Mouse (Mus musculus): ENCODE measurements around the gene Bud23. TPM values are rescaled to one million over a fixed set of nuclear protein-coding genes. Genes with fewer than 3 reads are reported as not detected.
"Not testable (repeated sequence)": the region's sequence is repeated elsewhere in the genome, so short reads cannot be mapped to it uniquely, and the experiment has no call there.

The Bud23 gene
- polyA plus RNA-seq (2012; rRNA removed) = 116 and 125 TPM in 2 replicates

DNA sequence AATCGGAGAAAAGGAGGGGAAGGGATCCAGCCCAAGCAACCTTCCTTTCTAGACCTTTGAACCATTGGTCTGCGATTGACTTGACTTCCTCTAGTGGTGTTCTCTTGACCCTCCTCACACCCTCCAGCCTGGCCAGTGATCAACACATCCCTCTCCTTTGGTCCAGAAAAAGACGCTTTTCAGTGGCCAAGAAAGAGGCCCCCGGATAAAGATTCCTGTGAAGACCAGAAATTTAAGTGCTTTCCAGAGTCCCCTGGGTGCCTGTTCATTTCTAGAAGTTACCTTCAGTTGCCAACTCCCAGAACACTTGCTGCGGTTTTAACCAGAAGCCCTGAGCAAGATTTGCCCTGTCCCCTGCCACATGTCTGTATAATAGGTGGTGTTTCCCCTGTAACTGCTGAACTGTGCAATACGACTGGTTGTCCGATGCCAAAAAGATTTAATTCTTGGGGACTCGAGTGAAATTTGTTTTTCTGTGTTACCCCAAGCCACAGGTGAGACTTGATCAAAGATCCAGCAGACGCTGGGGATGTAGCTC lies at the start of gene Bud23:
Gene Bud23 (minus strand): TSS at position 51 of the 538 bp plus-strand sequence.
- H3K4me3 ChIP-seq (ENCODE audit: control insufficient read depth, insufficient read depth, low read length) = peak within 1 kb of the TSS; percentile 81
- not testable (repeated sequence) for H3K36me3 ChIP-seq (ENCODE audit: control insufficient read depth, insufficient read depth, low read length); H3K27ac ChIP-seq (ENCODE audit: control insufficient read depth, insufficient read depth, low read length); H3K4me1 ChIP-seq (replicated peaks; ENCODE audit: control insufficient read depth, insufficient read depth, low read length); DNase-seq; H3K27me3 ChIP-seq (ENCODE audit: control insufficient read depth, insufficient read depth, low read length)
- WGBS = 72% methylated on average over 9 of the region's 9 CpGs

DNA sequence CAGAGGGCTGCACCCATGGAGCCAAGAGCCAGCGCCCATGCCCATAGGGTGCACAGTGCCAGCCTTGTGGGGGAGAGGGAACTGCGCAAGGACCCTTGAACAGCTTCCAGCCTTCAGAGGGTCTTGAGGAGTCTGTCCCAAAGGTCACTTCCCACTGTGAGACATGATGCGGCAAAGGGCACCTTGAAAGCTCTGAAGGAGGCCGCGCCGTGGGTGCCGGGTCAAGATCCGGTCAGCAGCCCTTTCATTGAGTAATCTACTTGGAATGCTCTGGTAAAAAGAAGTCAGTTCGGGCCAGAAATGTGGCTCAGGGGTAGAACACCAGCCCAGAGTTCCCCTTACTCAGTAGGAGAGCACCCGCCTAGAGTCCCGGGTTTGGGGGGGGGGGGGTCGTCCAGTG lies 49.0 kb upstream of the Bud23 start:
- Histone ChIP-seq H3K36me3 (ENCODE audit: control insufficient read depth, insufficient read depth, low read length) (no peaks in the 10 kb centered on the region), H3K4me1 (replicated peaks; ENCODE audit: control insufficient read depth, insufficient read depth, low read length) (no peaks in the 10 kb centered on the region), H3K4me3 (ENCODE audit: control insufficient read depth, insufficient read depth, low read length) (no peak overlapping the region), H3K27me3 (ENCODE audit: control insufficient read depth, insufficient read depth, low read length) (no peaks in the 10 kb centered on the region; the same call in 1 of the 2 replicates), H3K27ac (ENCODE audit: control insufficient read depth, insufficient read depth, low read length) (no peak overlapping the region)
- TF ChIP-seq POLR2A (IDR thresholded peaks at IDR 0.05; ENCODE audit: control insufficient read depth, extremely low read depth, insufficient read depth, low read length, poor library complexity) = no peak
- WGBS = 84% methylated on average over 12 of the region's 12 CpGs
- no peak for DNase-seq

DNA sequence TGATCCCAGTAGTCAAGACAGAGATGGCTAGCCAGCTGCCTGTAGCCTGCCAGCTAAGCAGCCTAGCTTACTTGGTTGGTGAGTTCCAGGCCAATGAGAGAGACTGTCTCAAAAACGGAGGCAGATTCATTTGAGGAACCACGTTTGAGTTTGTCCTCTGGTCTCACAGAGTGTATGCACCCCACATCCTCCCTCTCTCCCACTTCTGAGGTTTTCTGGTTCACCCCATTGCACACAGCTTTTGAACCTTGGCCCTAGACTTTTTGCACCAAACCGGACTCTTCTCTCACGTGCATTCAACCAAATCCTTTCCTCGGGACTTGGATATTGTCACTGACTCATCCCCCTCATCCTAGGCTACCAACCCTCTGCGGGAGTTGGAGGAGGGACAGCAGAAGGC lies 45.2 kb upstream of the Bud23 start:
- Histone ChIP-seq H3K4me3 (ENCODE audit: control insufficient read depth, insufficient read depth, low read length) (no peak overlapping the region), H3K27ac (ENCODE audit: control insufficient read depth, insufficient read depth, low read length) (no peak overlapping the region), H3K36me3 (ENCODE audit: control insufficient read depth, insufficient read depth, low read length) (no peaks in the 10 kb centered on the region), H3K27me3 (ENCODE audit: control insufficient read depth, insufficient read depth, low read length) (peaks cover 9% of the 10 kb centered on the region; the same call in 1 of the 2 replicates), H3K4me1 (replicated peaks; ENCODE audit: control insufficient read depth, insufficient read depth, low read length) (peaks cover 10% of the 10 kb centered on the region)
- WGBS = 8% methylated on average over 6 of the region's 6 CpGs
- no peak for DNase-seq
- no peak for TF ChIP-seq CTCF (IDR thresholded peaks at IDR 0.05; ENCODE audit: borderline replicate concordance, control insufficient read depth, extremely low read depth, insufficient read depth, low read length, poor library complexity)
- TF ChIP-seq POLR2A (IDR thresholded peaks at IDR 0.05; ENCODE audit: control insufficient read depth, extremely low read depth, insufficient read depth, low read length, poor library complexity) = no peak

DNA sequence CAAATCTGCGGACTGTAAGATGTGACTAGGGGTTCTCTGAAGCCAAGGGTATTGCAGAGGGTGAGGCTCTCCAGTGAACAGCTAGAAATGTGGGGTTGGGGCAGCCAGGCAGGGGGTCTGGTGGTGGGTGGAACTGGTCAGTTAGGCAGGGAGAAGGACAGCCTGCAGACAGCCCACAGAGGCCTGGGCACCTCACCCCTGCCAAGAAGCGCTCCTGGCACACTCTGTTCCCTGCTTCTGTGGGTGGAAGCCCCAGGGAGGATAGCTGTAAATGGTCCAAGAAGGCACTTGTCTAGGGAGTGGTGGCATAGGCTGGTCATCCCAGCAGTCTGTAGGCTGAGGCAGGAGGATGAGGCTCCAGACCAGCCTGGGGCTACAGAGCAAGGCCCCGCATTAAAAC lies 44.7 kb upstream of the Bud23 start:
- Histone ChIP-seq H3K27me3 (ENCODE audit: control insufficient read depth, insufficient read depth, low read length) (peaks cover 9% of the 10 kb centered on the region; the same call in 1 of the 2 replicates), H3K4me1 (replicated peaks; ENCODE audit: control insufficient read depth, insufficient read depth, low read length) (peaks cover 10% of the 10 kb centered on the region), H3K36me3 (ENCODE audit: control insufficient read depth, insufficient read depth, low read length) (no peaks in the 10 kb centered on the region), H3K27ac (ENCODE audit: control insufficient read depth, insufficient read depth, low read length) (no peak overlapping the region), H3K4me3 (ENCODE audit: control insufficient read depth, insufficient read depth, low read length) (no peak overlapping the region)
- no peak for DNase-seq
- 91% methylated on average over 3 of the region's 3 CpGs for WGBS
- no peak for TF ChIP-seq POLR2A (IDR thresholded peaks at IDR 0.05; ENCODE audit: control insufficient read depth, extremely low read depth, insufficient read depth, low read length, poor library complexity)
- TF ChIP-seq CTCF (IDR thresholded peaks at IDR 0.05; ENCODE audit: borderline replicate concordance, control insufficient read depth, extremely low read depth, insufficient read depth, low read length, poor library complexity) = no peak

DNA sequence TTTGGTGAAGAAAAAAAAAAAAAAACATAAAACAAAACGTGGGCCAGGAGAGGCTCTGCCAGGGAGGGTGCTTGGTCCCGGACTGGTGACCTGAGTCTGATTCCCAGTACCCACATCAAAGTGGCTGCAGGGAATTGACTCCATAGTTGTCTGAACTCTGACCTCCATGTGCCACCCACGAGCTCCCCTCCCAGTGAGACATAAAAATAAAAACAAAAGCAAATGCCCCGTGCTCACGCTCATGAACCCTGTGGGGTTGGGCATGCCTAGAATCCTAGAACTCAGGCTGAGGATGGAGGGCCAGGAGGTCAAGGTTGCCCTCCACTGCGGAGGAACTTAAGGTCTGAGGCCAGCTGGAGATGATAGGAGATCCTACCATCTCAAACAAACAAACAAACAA lies 44.3 kb upstream of the Bud23 start:
- WGBS = 74% methylated on average over 6 of the region's 6 CpGs
- DNase-seq = no peak
- H3K4me3 ChIP-seq (ENCODE audit: control insufficient read depth, insufficient read depth, low read length) = no peak overlapping the region
- TF ChIP-seq POLR2A (IDR thresholded peaks at IDR 0.05; ENCODE audit: control insufficient read depth, extremely low read depth, insufficient read depth, low read length, poor library complexity) = no peak
- TF ChIP-seq CTCF (IDR thresholded peaks at IDR 0.05; ENCODE audit: borderline replicate concordance, control insufficient read depth, extremely low read depth, insufficient read depth, low read length, poor library complexity) = no peak
- peaks cover 10% of the 10 kb centered on the region for H3K4me1 ChIP-seq (replicated peaks; ENCODE audit: control insufficient read depth, insufficient read depth, low read length)
- H3K27me3 ChIP-seq (ENCODE audit: control insufficient read depth, insufficient read depth, low read length) = peaks cover 9% of the 10 kb centered on the region; the same call in 1 of the 2 replicates
- H3K27ac ChIP-seq (ENCODE audit: control insufficient read depth, insufficient read depth, low read length) = no peak overlapping the region
- no peaks in the 10 kb centered on the region for H3K36me3 ChIP-seq (ENCODE audit: control insufficient read depth, insufficient read depth, low read length)

DNA sequence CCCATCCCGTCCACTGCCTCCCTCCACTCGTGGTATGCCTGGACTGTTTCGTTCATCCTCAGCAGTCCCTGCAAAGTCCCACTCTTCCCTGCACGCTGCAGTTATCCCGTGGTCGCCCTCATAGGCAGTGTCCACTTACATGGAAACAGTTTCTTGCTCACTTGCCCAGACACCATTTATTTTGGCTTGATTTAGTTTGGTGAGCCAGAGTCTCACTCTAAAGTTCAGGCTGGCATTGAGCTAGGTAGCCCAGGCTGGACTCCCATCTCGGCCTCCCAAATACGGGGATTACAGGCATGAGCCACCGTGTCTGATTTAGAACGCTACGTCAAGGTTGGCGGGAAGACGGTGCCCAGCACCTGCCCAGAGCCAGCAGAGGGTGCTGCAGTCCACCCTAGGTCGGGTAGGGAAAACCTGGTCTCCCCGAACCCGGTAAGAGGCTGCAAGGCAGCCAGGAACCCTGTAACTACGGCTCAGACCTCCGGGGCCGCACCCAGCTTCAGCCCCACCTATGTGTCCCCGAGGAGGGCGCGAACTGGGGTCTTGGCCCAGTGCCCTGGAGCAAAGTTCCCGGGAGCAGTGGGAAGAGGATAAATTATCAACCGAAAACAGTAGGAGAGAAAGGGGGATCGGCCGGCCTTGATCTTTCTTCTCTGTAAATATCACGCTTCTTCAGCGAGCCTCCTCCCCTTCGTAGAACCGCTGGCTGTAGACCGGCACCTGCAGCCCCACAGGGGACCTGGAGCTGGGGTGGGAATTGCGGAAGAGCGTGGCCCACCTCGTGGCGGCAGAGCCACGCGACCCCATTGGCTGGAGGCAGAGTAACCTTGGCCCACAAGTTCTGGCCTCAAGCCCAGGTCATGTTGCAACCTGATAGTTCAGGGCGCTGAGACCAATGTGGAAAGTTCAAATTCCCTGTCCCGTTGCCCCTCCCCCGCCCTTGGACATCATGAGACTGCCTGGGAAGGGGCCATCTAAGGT lies 43.1 kb upstream of the Bud23 start:
- Histone ChIP-seq H3K27me3 (ENCODE audit: control insufficient read depth, insufficient read depth, low read length) (peaks cover 9% of the 10 kb centered on the region; the same call in 1 of the 2 replicates), H3K36me3 (ENCODE audit: control insufficient read depth, insufficient read depth, low read length) (no peaks in the 10 kb centered on the region), H3K4me3 (ENCODE audit: control insufficient read depth, insufficient read depth, low read length) (no peak overlapping the region), H3K27ac (ENCODE audit: control insufficient read depth, insufficient read depth, low read length) (no peak overlapping the region), H3K4me1 (replicated peaks; ENCODE audit: control insufficient read depth, insufficient read depth, low read length) (peaks cover 10% of the 10 kb centered on the region)
- 14% methylated on average over 40 of the region's 40 CpGs for WGBS
- TF ChIP-seq POLR2A (IDR thresholded peaks at IDR 0.05; ENCODE audit: control insufficient read depth, extremely low read depth, insufficient read depth, low read length, poor library complexity) = no peak
- peak; percentile 38 for DNase-seq
